Mouse (Mus musculus): ENCODE results near the gene Qpctl. TPM values are rescaled to one million over a fixed set of nuclear protein-coding genes. Genes with fewer than 3 reads are reported as not detected.
A peak's percentile ranks its signal among the peaks of the same experiment; 100 is the strongest.
"Not testable (repeated sequence)": the region's sequence is repeated elsewhere in the genome, so short reads cannot be mapped to it uniquely, and the experiment has no call there.

Qpctl gene
- polyA plus RNA-seq, 1 experiment from 2014 or later: 4.0 TPM

GRCm38 (mm10) chr7:19157160-19157800 is 8.2 kb upstream of the Qpctl start:
- Histone ChIP-seq H3K36me3 (ENCODE audit: control insufficient read depth, insufficient read depth) (peaks cover 6% of the 10 kb centered on the region; the same call in 1 of the 2 replicates), H3K27me3 (ENCODE audit: control insufficient read depth, insufficient read depth, low read depth, low read length) (peaks cover 16% of the 10 kb centered on the region), H3K9ac (ENCODE audit: low read depth, low read length) (no peak overlapping the region; the same call in 1 of the 2 replicates), H3K9me3 (replicated peaks; ENCODE audit: control insufficient read depth, low read length) (no peaks in the 10 kb centered on the region), H3K27ac (ENCODE audit: low read length) (no peak overlapping the region), H3K4me2 (ENCODE audit: low read depth, low read length) (peak overlapping the region; percentile 19; the same call in 1 of the 2 replicates), H3K4me3 (ENCODE audit: low read depth, low read length) (no peak overlapping the region), H3K4me1 (ENCODE audit: control insufficient read depth, low read depth, low read length) (peaks cover 15% of the 10 kb centered on the region)
- peak; percentile 67 for ATAC-seq (ENCODE audit: low read depth)
- 4% methylated on average over 30 of the region's 30 CpGs for WGBS (ENCODE audit: insufficient replicate concordance)

DNA sequence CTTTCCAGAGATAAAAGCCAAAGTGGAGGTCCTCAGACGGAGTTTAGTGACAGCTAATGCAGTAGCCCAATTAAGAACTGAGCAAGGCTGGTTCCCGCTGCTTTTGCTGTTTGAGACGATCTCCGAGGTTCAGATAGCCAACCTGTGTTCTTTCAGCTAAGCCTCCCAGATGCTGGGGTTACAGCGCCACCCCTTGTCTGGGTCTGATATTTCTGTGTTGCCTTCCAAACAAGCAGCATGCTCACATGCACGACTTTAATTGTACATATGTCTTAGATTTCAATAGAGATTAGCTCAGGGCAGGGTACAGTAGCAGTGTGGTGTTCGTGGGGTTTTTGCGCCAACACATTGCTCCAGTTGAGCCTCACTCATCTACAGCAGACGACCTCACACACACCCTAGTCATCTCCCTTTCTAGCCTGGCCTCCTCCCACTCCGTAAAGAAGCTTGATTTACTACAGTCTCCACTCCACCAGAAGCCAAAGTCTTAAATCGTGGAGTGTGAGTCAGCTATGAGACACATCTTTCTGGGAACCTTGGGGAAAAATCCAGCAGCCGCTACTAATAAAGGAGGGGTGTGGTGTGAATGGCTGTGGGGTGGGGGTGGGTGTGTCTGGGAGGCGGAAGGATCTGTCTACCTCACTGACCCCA is 6.9 kb upstream of the Qpctl start:
- no peak for ATAC-seq (ENCODE audit: low read depth)
- H3K27me3 ChIP-seq (ENCODE audit: control insufficient read depth, insufficient read depth, low read depth, low read length): peaks cover 16% of the 10 kb centered on the region
- 51% methylated on average over 13 of the region's 13 CpGs for WGBS (ENCODE audit: insufficient replicate concordance)
- H3K27ac ChIP-seq (ENCODE audit: low read length): no peak overlapping the region
- H3K4me1 ChIP-seq (ENCODE audit: control insufficient read depth, low read depth, low read length): peaks cover 15% of the 10 kb centered on the region
- no peaks in the 10 kb centered on the region for H3K9me3 ChIP-seq (replicated peaks; ENCODE audit: control insufficient read depth, low read length)
- H3K4me3 ChIP-seq (ENCODE audit: low read depth, low read length): no peak overlapping the region
- H3K36me3 ChIP-seq (ENCODE audit: control insufficient read depth, insufficient read depth): peaks cover 6% of the 10 kb centered on the region; the same call in 1 of the 2 replicates
- H3K4me2 ChIP-seq (ENCODE audit: low read depth, low read length): no peak overlapping the region
- no peak overlapping the region for H3K9ac ChIP-seq (ENCODE audit: low read depth, low read length)

- peaks cover 11% of the 10 kb centered on the region for H3K4me1 ChIP-seq (ENCODE audit: control insufficient read depth, low read depth, low read length)
- 79% methylated on average over 8 of the region's 8 CpGs for WGBS (ENCODE audit: insufficient replicate concordance)
- no peak overlapping the region for H3K27ac ChIP-seq (ENCODE audit: low read length)
- peaks cover 6% of the 10 kb centered on the region; the same call in 1 of the 2 replicates for H3K36me3 ChIP-seq (ENCODE audit: control insufficient read depth, insufficient read depth)
- ATAC-seq (ENCODE audit: low read depth): no peak
- no peak overlapping the region for H3K4me3 ChIP-seq (ENCODE audit: low read depth, low read length)
- peaks cover 8% of the 10 kb centered on the region for H3K27me3 ChIP-seq (ENCODE audit: control insufficient read depth, insufficient read depth, low read depth, low read length)
- H3K4me2 ChIP-seq (ENCODE audit: low read depth, low read length): no peak overlapping the region
- H3K9me3 ChIP-seq (replicated peaks; ENCODE audit: control insufficient read depth, low read length): no peaks in the 10 kb centered on the region
- H3K9ac ChIP-seq (ENCODE audit: low read depth, low read length): no peak overlapping the region
These were observed 5.7 kb upstream of the Qpctl start for GRCm38 (mm10) chr7:19154796-19155195.

DNA sequence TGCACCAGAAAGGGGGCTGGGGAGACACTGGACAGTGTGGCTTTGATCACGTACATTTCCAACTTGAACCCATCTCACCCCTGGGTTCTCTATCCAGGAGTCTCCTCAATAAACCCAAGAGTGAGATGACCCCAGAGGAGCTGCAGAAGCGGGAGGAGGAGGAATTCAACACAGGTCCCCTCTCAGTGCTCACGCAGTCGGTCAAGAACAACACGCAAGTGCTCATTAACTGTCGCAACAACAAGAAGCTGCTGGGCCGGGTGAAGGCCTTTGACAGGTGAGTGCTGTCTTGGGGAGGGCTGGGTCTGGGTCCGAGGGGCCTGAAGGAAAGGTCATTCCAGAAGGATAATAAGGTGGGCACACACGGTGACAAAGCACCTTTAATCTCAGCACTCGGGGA is 2.0 kb upstream of the Qpctl start:
- not testable (repeated sequence) for ATAC-seq (ENCODE audit: low read depth); H3K36me3 ChIP-seq (ENCODE audit: control insufficient read depth, insufficient read depth); H3K4me2 ChIP-seq (ENCODE audit: low read depth, low read length); H3K9me3 ChIP-seq (replicated peaks; ENCODE audit: control insufficient read depth, low read length); H3K27me3 ChIP-seq (ENCODE audit: control insufficient read depth, insufficient read depth, low read depth, low read length); H3K4me3 ChIP-seq (ENCODE audit: low read depth, low read length); H3K27ac ChIP-seq (ENCODE audit: low read length)
- 81% methylated on average over 10 of the region's 10 CpGs for WGBS (ENCODE audit: insufficient replicate concordance)
- peak overlapping the region; percentile 67; the same call in 1 of the 2 replicates for H3K9ac ChIP-seq (ENCODE audit: low read depth, low read length)
- H3K4me1 ChIP-seq (ENCODE audit: control insufficient read depth, low read depth, low read length): peaks cover 16% of the 10 kb centered on the region

DNA sequence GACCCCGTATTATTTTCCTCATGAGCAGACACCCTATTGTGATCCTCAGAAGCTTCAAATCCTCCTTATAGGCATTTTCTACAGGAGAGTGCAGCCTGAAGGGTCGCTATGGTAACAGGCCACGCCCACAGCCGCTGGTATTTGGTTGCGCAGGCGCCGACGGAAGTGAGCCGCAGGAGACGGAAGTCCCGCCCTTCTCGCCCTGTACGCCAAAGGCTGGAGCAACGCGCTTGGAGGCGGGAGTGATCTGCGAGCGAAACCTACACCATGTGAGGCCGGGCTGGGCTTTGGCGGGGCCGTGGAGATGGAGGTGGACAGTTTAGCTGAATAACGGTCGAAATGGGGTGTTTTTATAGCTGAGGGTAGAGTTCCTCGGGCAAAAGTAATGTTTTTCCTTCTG is 535 bp upstream of the Qpctl start, which contains the start of gene Snrpd2:
TSS of gene Snrpd2 (plus strand) at position 97 of the 400 bp plus-strand sequence.
- WGBS (ENCODE audit: insufficient replicate concordance): under 1% methylated on average over 24 of the region's 24 CpGs
- H3K36me3 ChIP-seq (ENCODE audit: control insufficient read depth, insufficient read depth): peaks cover 6% of the 10 kb centered on the region; the same call in 1 of the 2 replicates
- ATAC-seq (ENCODE audit: low read depth): peak; percentile 86
- no peaks in the 10 kb centered on the region for H3K27me3 ChIP-seq (ENCODE audit: control insufficient read depth, insufficient read depth, low read depth, low read length)
- H3K27ac ChIP-seq (ENCODE audit: low read length): peak within 1 kb of the TSS; percentile 85
- H3K4me3 ChIP-seq (ENCODE audit: low read depth, low read length): peak within 1 kb of the TSS; percentile 69
- H3K4me2 ChIP-seq (ENCODE audit: low read depth, low read length): peak within 1 kb of the TSS; percentile 97
- peaks cover 16% of the 10 kb centered on the region for H3K4me1 ChIP-seq (ENCODE audit: control insufficient read depth, low read depth, low read length)
- no peaks in the 10 kb centered on the region for H3K9me3 ChIP-seq (replicated peaks; ENCODE audit: control insufficient read depth, low read length)
- H3K9ac ChIP-seq (ENCODE audit: low read depth, low read length): peak within 1 kb of the TSS; percentile 67

DNA sequence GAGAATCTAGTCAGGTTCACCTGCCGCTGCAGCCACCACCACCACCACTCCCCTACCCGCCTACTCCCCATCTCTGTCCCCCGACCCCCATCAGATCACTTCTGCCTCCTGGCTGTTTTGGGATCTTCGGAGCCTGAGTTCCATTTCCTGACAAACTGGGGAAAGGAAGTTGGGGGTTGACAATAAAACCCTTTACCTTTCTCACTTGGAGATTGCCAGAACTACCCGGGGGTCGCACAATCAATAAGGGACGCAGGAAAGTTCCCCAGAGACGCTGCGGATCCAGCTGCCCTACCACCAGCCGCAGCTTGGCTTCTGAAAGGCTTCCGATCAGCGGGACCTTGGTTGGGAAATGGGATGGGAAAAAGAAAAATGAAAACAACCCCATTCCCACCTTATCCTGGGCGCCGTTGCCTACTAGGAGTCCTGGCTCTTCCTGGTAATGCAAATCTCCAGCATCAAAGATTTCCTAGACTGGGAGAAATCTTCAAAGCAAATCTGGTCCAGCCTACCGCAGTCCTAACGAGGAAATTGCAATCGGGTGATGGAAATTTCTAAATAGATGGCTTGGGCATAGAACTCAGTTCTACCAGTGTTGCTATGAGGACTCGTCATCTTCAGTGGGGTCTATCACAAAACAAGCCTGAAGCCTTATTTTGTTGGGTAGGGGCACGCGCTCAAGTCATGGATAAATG is 764 bp downstream of the Qpctl start:
- H3K27ac ChIP-seq (ENCODE audit: low read length): peak overlapping the region; percentile 81
- 8% methylated on average over 20 of the region's 20 CpGs for WGBS (ENCODE audit: insufficient replicate concordance)
- no peaks in the 10 kb centered on the region for H3K27me3 ChIP-seq (ENCODE audit: control insufficient read depth, insufficient read depth, low read depth, low read length)
- peak overlapping the region; percentile 97 for H3K4me2 ChIP-seq (ENCODE audit: low read depth, low read length)
- peak overlapping the region; percentile 69 for H3K4me3 ChIP-seq (ENCODE audit: low read depth, low read length)
- H3K4me1 ChIP-seq (ENCODE audit: control insufficient read depth, low read depth, low read length): peaks cover 16% of the 10 kb centered on the region
- peaks cover under 1% of the 10 kb centered on the region; the same call in 1 of the 2 replicates for H3K36me3 ChIP-seq (ENCODE audit: control insufficient read depth, insufficient read depth)
- peak overlapping the region; percentile 65 for H3K9ac ChIP-seq (ENCODE audit: low read depth, low read length)
- no peaks in the 10 kb centered on the region for H3K9me3 ChIP-seq (replicated peaks; ENCODE audit: control insufficient read depth, low read length)
- ATAC-seq (ENCODE audit: low read depth): no peak

DNA sequence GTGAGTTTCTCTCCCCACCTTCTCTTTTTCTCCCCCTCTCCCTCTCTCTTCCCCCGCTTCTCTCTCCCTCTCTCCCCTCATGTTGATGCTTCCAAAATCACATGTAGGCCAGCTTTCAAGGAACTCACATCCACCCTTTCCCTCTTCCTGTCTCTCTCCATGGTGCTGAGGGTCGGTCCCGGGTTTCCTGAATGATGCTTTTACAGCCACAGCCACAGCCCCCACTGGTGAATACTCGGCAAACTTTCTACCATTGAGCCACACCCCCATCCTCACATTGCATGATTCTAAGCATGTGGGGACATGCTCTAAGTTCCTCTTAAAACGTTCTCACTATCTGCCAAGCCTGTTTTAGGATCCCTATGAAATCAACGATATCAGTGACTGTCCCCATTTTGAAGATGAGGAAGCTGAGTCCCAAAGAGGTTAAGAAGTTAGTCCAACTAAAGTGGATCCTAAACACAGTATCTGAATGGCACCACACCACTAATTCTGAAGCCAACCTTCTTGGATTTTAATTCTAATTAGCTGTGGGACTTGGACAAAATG is 1.5 kb downstream of the Qpctl start:
- ATAC-seq (ENCODE audit: low read depth): no peak
- Histone ChIP-seq H3K4me3 (ENCODE audit: low read depth, low read length) (no peak overlapping the region), H3K4me2 (ENCODE audit: low read depth, low read length) (no peak overlapping the region), H3K9ac (ENCODE audit: low read depth, low read length) (no peak overlapping the region), H3K9me3 (replicated peaks; ENCODE audit: control insufficient read depth, low read length) (no peaks in the 10 kb centered on the region), H3K27ac (ENCODE audit: low read length) (no peak overlapping the region), H3K27me3 (ENCODE audit: control insufficient read depth, insufficient read depth, low read depth, low read length) (no peaks in the 10 kb centered on the region), H3K4me1 (ENCODE audit: control insufficient read depth, low read depth, low read length) (peaks cover 16% of the 10 kb centered on the region), H3K36me3 (ENCODE audit: control insufficient read depth, insufficient read depth) (no peaks in the 10 kb centered on the region)
- 33% methylated on average over 6 of the region's 6 CpGs for WGBS (ENCODE audit: insufficient replicate concordance)

GRCm38 (mm10) chr7:19146793-19147192 is 2.3 kb downstream of the Qpctl start:
- ATAC-seq (ENCODE audit: low read depth): no peak
- no peaks in the 10 kb centered on the region for H3K9me3 ChIP-seq (replicated peaks; ENCODE audit: control insufficient read depth, low read length)
- WGBS (ENCODE audit: insufficient replicate concordance): 75% methylated on average over 10 of the region's 10 CpGs
- no peak overlapping the region for H3K4me3 ChIP-seq (ENCODE audit: low read depth, low read length)
- H3K4me2 ChIP-seq (ENCODE audit: low read depth, low read length): no peak overlapping the region
- H3K27me3 ChIP-seq (ENCODE audit: control insufficient read depth, insufficient read depth, low read depth, low read length): no peaks in the 10 kb centered on the region
- no peaks in the 10 kb centered on the region for H3K36me3 ChIP-seq (ENCODE audit: control insufficient read depth, insufficient read depth)
- H3K27ac ChIP-seq (ENCODE audit: low read length): no peak overlapping the region
- peaks cover 16% of the 10 kb centered on the region for H3K4me1 ChIP-seq (ENCODE audit: control insufficient read depth, low read depth, low read length)
- H3K9ac ChIP-seq (ENCODE audit: low read depth, low read length): no peak overlapping the region
